Mouse (Mus musculus) CH12.LX (cell line): ENCODE measurements around the gene Olfr984.

Experiments used
- CTCF ChIP-seq, 2 experiments: IDR thresholded peaks in 1 of 2; conservative IDR thresholded peaks in 1 of 2; 2 replicates each; pipeline ENCODE4 v1.5.1; 2011 to 2012; ENCODE audit warnings: low read depth in 2 of 2, low read length in 2 of 2, improper control_type of control experiment in 1 of 2, inconsistent platforms in 1 of 2, mild to moderate bottlenecking in 1 of 2, moderate library complexity in 1 of 2
- ELF1 ChIP-seq: IDR thresholded peaks from 2 replicates; pipeline ENCODE4 v1.6.1; 2014; ENCODE audit warnings: low read depth, mild to moderate bottlenecking, inconsistent platforms, low read length, improper control_type of control experiment
- EP300 ChIP-seq: IDR thresholded peaks from 2 replicates; pipeline ENCODE4 v1.6.1; 2011; ENCODE audit warnings: low read length, improper control_type of control experiment
- GABPA ChIP-seq: IDR thresholded peaks from 2 replicates; pipeline ENCODE4 v1.6.1; 2012; ENCODE audit warnings: low read depth, low read length, improper control_type of control experiment, inconsistent platforms; ENCODE audit not compliant: insufficient replicate concordance
- MAFK ChIP-seq: IDR thresholded peaks from 2 replicates; pipeline ENCODE4 v1.6.1; 2011; ENCODE audit warnings: low read length, improper control_type of control experiment; ENCODE audit not compliant: insufficient replicate concordance
- MEF2A ChIP-seq: IDR thresholded peaks from 2 replicates; pipeline ENCODE4 v1.6.1; 2014; ENCODE audit warnings: low read depth, mild to moderate bottlenecking, inconsistent platforms, low read length, improper control_type of control experiment, borderline replicate concordance
- MYC ChIP-seq: IDR thresholded peaks from 2 replicates; pipeline ENCODE4 v1.6.1; 2011; ENCODE audit warnings: low read depth, mild to moderate bottlenecking, improper control_type of control experiment, low read length
- POLR2A ChIP-seq: IDR thresholded peaks from 2 replicates; pipeline ENCODE4 v1.6.1; 2011; ENCODE audit warnings: low read depth, mild to moderate bottlenecking, improper control_type of control experiment, low read length
- POLR2AphosphoS2 ChIP-seq: IDR thresholded peaks from 2 replicates; pipeline ENCODE4 v1.6.1; 2011; ENCODE audit warnings: low read depth, low read length, improper control_type of control experiment
- RAD21 ChIP-seq: IDR thresholded peaks from 2 replicates; pipeline ENCODE4 v1.6.1; 2011; ENCODE audit warnings: low read depth, mild to moderate bottlenecking, low read length, improper control_type of control experiment, moderate library complexity
- RCOR1 ChIP-seq: conservative IDR thresholded peaks from 2 replicates; pipeline ENCODE4 v1.6.1; 2012; ENCODE audit warnings: low read depth, mild to moderate bottlenecking, inconsistent platforms, low read length, improper control_type of control experiment
- SMC3 ChIP-seq: IDR thresholded peaks from 2 replicates; pipeline ENCODE4 v1.6.1; 2011; ENCODE audit warnings: low read depth, low read length, improper control_type of control experiment
- ZKSCAN1 ChIP-seq: IDR thresholded peaks from 2 replicates; pipeline ENCODE4 v1.6.1; 2012; ENCODE audit warnings: low read depth, inconsistent platforms, low read length, improper control_type of control experiment, borderline replicate concordance
- ZMIZ1 ChIP-seq: IDR thresholded peaks from 2 replicates; pipeline ENCODE4 v1.6.1; 2012; ENCODE audit warnings: low read depth, mild to moderate bottlenecking, inconsistent platforms, low read length, improper control_type of control experiment

DNA sequence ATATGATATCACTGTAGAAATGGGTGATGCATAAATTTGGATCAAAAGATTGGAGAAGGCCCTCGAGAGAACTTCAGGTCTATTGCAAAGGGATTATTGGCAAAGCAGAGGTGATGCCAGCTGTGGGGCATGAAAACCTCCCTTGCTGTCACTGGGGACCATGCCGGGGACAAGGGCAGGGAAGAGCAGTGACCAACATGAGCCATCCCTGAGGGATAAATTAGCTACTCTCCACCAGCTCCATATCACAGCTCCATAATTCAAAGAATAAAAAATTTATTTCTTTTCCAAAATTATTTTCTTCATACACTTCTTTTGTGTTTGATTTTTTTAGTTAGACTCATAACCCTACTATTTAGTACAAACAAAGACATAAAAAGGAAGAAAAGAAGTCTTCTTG lies at the start of gene Olfr984:
- TF ChIP-seq ZKSCAN1 (no peak), EP300 (no peak), POLR2AphosphoS2 (no peak), CTCF (conservative IDR thresholded peaks at IDR 0.05 in 1 of 2, IDR thresholded peaks at IDR 0.05 in 1 of 2; ENCODE audit: low read depth in 2 of 2, low read length in 2 of 2) (no peak), MEF2A (no peak), RAD21 (no peak), MAFK (no peak), POLR2A (no peak), MYC (no peak), SMC3 (no peak), ELF1 (no peak), RCOR1 (no peak), GABPA (no peak), ZMIZ1 (no peak)
